Mouse (Mus musculus) adrenal gland, adult 8-10 months (tissue): ENCODE results near the gene Enkur. TPM values are rescaled to one million over a fixed set of nuclear protein-coding genes. Genes with fewer than 3 reads are reported as not detected.

Experiments
- DNase-seq: peaks from one replicate; pipeline ENCODE4 v3.0.0; 2022
- total RNA-seq, 4 experiments: library from RNA; stranded (reverse); gene quantifications; 2 replicates each; pipeline ENCODE4 v1.2.4; 2022

Gene Enkur
- total RNA-seq, 4 experiments from 2014 or later, result 0.87 to 2.0 (median 1.5) TPM

DNA sequence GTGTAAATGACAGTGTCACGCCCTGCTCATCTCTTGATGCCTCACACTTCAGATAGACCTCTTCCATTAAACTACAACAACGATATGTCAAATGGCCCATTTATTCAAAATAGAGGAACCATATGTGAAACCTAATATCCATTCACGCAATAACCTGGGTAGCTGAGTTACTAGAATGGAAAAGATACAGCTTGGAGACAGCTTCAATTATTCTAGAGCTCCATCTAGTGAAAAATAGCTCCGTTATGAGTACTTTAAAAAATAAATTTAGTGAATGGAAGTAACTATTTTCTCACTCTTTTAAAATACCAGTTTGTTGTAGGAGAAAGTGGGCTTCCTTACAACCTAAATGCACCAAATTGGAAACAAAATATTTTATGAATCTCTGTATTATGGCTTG, 16.6 kb downstream of the Enkur start:
- DNase-seq, result no peak

DNA sequence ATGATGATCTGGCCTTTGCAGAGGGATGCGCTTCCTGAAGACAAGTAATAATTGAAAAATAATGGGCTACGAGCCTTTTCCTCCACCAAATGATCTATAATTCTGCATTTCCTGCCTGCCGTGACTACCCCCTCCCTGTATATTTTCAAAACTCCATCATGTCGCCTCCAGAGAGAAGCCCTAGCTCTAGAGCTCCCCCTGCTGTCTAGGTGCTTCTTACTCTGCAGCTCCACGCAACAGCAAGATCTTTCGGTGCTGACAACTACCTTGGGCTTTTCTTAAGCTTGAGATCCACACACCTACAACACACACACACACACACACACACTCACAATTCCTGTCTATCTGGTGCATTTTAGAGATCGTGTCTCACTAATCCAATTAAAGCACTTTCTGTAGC, 17.6 kb downstream of the Enkur start:
- DNase-seq, result peak; percentile 24

DNA sequence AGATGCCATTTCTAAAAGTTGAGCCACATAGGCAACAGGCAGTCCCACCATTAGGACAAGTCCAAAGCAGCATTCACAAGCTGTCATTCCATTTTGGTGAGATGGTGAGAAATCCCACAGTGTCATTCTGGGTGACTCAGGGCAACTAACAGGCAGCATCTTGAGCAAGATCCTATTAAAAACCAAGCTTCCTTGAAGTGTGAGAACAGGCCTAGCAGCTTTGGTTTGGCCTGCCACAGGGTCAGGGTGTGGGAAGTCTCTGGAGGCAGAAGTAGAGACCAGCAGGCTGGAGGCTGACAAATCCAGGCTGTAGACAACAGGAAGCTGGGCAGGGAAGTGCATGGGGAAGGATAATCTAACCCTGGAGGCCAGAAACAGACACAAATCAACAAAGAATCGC, 22.4 kb downstream of the Enkur start:
- DNase-seq, result no peak

DNA sequence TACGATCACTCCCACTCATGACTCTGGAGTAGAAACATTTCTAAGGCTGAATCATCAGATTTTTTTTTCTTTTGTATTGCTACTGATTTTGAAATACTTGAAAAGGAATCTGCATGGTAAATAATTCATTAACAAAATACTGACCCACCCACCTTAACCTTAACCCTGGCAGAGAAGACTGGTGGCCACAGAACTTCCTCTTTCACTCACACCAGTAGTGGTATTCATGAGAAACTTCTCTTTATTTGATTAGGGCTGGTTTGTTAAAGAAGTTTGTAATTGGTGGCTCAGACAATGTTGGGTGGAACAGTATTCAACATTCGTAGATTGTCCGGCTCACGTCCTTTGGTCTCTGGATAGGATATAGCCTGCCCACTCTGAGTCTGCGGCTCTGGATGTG, 26.0 kb downstream of the Enkur start:
- no peak for DNase-seq

DNA sequence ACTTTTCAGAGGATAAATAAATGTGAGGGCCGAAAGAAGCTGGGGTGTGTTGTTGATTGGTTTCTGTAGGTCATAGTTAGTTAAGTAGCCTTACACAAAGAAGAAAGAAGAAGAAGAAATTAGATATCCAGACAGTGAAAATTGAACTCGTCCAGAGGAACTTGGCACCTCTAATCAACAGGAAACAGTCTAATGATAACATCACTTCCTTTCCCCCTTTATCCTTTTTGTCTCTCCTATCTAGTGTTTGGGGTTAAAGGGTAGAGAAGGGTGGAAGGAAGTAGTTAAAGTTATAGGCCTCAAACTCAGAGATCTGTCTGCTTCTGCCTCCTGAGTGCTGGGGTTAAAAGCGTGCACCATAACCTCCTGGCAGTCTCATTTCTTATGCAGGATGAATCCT, 32.4 kb downstream of the Enkur start:
- no peak for DNase-seq

DNA sequence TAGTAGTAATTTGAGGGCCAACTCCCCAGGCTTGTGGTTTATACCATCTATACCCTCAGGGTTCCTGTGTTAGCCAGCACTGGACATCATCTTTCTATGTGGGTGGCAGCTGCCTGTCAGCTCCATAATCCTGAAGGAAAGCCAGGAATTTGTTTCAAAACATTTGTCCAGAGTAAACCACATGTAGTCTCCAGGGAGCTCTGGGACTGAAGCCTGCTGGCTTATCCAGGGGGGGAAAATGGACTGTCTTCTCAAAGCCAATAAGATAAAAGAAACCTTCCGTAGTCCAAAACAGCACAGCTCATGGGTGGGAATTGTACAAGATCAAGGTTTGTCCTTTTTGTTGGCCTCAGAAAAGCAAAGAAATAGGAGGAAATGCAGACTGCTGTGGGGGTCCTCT, 37.2 kb downstream of the Enkur start:
- no peak for DNase-seq

DNA sequence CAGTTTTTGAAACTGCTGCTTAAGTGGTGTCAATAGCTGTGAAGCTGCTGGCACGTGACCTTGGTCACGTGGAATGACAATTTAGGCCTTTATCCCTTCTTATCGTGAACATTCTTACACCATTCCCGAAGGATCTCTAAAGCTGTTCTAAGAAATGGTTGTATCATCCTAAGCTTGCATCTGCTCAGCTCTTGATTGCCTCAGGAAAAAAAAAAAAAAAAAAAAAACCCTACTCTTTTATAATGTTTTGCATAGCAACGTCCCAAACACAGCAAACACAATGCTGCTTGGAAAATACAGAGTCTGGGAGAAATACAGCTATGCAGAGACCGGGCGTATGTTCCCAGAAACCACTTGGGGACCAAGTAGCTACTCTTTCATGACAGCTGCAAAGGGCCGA, 40.9 kb downstream of the Enkur start:
- DNase-seq, result no peak

DNA sequence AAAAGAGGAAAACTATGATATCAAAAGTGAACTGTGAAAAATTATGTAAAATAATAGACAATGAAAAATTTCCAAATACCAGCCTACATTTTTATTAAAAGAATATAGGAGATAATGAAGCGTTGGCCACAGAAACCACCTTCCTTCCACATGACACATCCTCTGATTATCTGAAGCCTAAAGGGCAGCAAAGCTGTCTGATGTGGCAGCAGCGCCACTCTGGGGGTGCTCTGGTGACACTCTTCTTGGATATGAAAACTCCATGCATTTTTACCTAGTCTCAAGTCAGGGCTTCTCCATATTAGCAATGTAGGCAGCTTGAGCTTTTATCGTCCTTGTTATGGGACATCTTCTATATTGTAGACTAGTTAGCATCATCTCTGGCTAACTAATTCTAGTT, 51.7 kb downstream of the Enkur start:
- DNase-seq, result no peak

DNA sequence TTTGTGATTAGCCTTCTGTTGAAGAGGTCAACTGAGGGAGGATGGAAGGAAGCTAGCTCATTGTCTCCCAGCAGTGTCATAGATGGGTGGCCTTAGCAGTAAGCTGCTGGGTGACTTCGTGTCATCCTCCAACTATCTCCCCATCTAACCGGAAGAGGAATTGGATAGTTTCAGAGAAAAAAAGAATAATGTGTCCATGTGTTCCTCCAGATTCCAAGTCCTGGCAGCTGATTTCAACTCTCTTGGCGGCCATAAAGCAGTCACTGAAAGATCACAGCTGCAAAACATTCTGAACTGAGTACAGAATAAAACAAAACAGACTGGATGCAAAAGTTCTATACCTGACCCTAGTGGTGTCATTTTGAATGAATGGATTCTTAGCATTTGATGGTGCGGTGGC, 58.0 kb downstream of the Enkur start:
- DNase-seq, result no peak

DNA sequence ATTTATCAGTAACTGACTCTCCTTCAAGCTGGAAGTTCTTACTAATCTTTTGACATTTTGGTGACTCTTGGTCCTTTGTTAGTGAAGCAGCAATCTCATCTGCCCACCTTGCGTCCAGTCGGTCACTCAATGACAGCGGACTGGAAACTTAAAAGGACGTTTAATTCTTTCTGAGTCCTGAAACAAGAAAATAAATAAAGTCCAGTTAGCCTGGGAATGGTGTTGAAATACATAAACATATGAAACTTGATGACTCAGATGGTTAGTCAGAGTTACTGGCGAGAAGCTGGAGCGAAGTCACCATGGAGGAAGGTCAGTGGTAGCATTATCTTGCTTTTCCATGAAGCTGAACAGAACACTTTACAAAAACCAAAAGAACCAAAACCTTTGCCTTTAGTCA, 58.7 kb downstream of the Enkur start:
- DNase-seq, result peak; percentile 15

DNA sequence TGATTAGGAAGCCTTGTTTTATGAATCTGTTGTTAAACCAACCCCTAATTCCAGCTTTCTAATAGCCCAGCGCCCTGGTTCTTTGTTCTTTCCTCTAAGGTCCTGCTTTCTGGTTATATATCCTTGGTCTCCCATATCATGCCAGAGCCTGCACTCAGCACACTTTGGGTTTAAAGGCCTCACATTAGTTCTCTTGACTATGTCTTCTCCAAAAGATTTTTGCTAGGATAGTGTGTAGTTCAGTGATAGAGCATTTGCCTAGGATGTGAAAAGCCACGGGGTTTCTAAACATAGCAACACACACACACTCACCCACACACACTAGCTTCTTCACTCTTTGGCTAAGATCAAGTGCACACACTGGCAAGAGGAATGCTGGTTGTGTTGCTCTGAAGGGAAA, 62.5 kb downstream of the Enkur start:
- no peak for DNase-seq

DNA sequence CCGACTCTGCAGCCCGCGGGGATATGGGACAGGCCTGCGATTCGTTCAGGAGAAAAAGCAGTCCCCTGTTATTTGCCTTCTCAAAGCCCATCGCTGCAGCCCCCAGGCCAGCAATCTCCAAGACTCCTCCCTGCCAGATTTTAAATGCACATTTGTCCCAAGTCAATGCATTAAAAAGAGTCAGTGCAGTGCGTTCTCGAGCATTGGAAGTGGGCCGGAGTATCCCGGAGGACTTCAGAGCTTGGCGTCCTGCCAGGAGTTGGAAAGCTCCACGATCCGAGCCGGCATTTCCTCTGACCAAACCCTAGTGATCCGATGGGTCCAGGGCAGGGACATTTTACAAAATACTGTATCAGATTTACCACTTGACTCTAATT, 63.0 kb downstream of the Enkur start:
- peak; percentile 19 for DNase-seq

DNA sequence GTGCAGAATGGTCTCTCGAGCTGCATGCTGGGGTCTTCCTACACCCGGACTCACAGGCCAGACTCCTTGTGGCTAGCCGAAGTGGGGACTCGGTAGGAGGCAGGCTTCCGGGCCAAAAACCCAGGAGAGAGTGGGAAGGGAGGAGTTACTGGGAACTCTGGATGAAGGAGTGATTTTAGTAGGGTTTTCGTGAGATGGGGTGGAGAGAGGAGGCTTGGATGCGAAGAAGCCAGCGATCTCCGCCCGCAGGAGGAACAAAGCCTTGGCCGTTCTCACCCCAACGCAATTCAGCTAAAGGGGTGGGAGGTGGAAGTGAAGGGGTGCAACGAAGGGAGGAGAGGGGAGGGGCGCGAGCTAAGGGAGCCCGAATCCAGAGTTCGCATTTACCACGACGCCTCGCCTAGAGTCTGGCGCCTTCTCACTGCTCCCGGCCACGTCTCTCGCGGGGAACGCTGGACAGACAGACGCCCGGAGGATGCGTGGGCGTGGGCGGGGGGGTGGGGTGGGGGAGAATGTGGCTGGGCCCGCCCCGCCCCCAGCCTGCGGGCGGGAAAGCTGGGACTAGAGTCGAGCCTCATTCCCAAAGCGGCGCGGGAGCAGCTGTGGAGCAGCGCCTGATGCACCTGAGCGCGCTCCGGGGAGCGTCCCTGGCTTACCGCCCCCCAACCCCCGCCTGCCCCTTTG, 63.5 kb downstream of the Enkur start:
- peak; percentile 10 for DNase-seq

DNA sequence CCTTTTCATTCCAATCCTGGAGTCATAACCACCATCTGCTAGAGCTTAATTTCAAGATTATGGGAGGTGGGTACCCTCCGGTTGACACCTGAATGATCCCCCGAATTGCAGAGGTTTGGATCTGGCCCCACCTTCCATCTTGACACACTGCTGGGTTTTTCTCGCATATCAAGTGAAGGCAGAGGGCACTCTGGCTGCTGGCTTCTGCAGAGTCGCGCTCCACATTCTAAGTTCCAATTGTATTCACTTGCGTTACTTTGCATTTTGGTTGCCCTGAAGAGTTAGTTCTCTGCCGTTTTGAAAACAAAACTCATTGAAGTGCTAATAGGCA, 64.0 kb downstream of the Enkur start:
- DNase-seq, result no peak

Other genes with a start within 250 kb of the Enkur start
- 10 to 100 TPM; 68.7 to 89.1 (median 80.5) TPM for gene Arhgap21, start 236.5 kb downstream of the Enkur start, total RNA-seq
- gene Thnsl1, start 359 bp upstream of the Enkur start, total RNA-seq, result 10 to 100 TPM in 1 of 4 experiments, 1 to 10 TPM in 3; 8.0 to 11.9 (median 8.7) TPM
- 1 to 10 TPM; 2.0 to 3.5 (median 2.5) TPM for gene Gpr158, start 162.2 kb upstream of the Enkur start, total RNA-seq